Mouse (Mus musculus) cortical plate, adult 2 months (tissue): ENCODE results near the gene Cactin. TPM values are rescaled to one million over a fixed set of nuclear protein-coding genes. Genes with fewer than 3 reads are reported as not detected.

Experiments
- H3K27ac ChIP-seq: fragments of 200-500 bp; 2 replicates; pipeline ENCODE4 v1.5.1; 2012; ENCODE audit warnings: low read length, control low read depth, inconsistent platforms; ENCODE audit not compliant: insufficient read depth
- H3K4me1 ChIP-seq: fragments of 200-500 bp; 2 replicates; pipeline ENCODE4 v1.6.1; 2011; ENCODE audit warnings: low read length; ENCODE audit not compliant: control insufficient read depth, insufficient read depth
- H3K4me3 ChIP-seq: fragments of 200-500 bp; 2 replicates; pipeline ENCODE4 v1.5.1; 2011; ENCODE audit warnings: mild to moderate bottlenecking, low read length, control low read depth; ENCODE audit not compliant: insufficient read depth
- CTCF ChIP-seq: fragments of 200-500 bp; IDR thresholded peaks from 2 replicates; pipeline ENCODE4 v1.5.1; 2011; ENCODE audit warnings: mild to moderate bottlenecking, control low read depth, low read length; ENCODE audit not compliant: insufficient read depth; ENCODE audit errors: extremely low read depth
- POLR2A ChIP-seq: fragments of 200-500 bp; IDR thresholded peaks from 2 replicates; pipeline ENCODE4 v1.6.1; 2011; ENCODE audit warnings: mild to moderate bottlenecking, low read length, control low read depth; ENCODE audit not compliant: insufficient read depth; ENCODE audit errors: extremely low read depth
- polyA plus RNA-seq: library from polyadenylated mRNA; depleted of rRNA; stranded (reverse); fragments of >200 nt; gene quantifications from 2 replicates; pipeline ENCODE4 v1.2.3, GENCODE M21; 2012

Cactin gene
- polyA plus RNA-seq, 1 experiment, result 32.2 TPM

GRCm38 (mm10) chr10:81335393-81336340, 14.8 kb downstream of the Cactin start:
- Histone ChIP-seq H3K4me3 (no peak overlapping the region), H3K4me1 (no peaks in the 10 kb centered on the region), H3K27ac (no peak overlapping the region)
- no peak for TF ChIP-seq POLR2A
- TF ChIP-seq CTCF, result no peak

GRCm38 (mm10) chr10:81336558-81336957, 15.7 kb downstream of the Cactin start:
- no peaks in the 10 kb centered on the region for H3K4me1 ChIP-seq
- no peak overlapping the region for H3K4me3 ChIP-seq
- no peak overlapping the region for H3K27ac ChIP-seq
- TF ChIP-seq POLR2A (no peak), CTCF (no peak)

GRCm38 (mm10) chr10:81340551-81341332, 19.8 kb downstream of the Cactin start:
- Histone ChIP-seq H3K4me1 (no peaks in the 10 kb centered on the region), H3K4me3 (no peak overlapping the region), H3K27ac (no peak overlapping the region)
- no peak for TF ChIP-seq POLR2A
- TF ChIP-seq CTCF, result no peak

- H3K27ac ChIP-seq, result no peak overlapping the region
- H3K4me1 ChIP-seq, result no peaks in the 10 kb centered on the region
- TF ChIP-seq POLR2A (no peak), CTCF (peak; percentile 35)
- no peak overlapping the region for H3K4me3 ChIP-seq
Measured at GRCm38 (mm10) chr10:81341333-81341949, 20.5 kb downstream of the Cactin start.

- Histone ChIP-seq H3K4me3 (0 out of 2 replicates have a peak within 1 kb of the TSS, but pooled peaks have one; percentile 12), H3K4me1 (no peaks in the 10 kb centered on the region), H3K27ac (no peak within 1 kb of the TSS)
- TF ChIP-seq POLR2A (no peak), CTCF (no peak)
Measured at GRCm38 (mm10) chr10:81342686-81343505, 22.0 kb downstream of the Cactin start, which contains the start of gene Gipc3. TSS of gene Gipc3 (minus strand) at chr10:81343266.

- TF ChIP-seq CTCF (no peak; the same call in 1 of the 2 replicates), POLR2A (no peak)
- H3K4me3 ChIP-seq, result no peak overlapping the region
- no peaks in the 10 kb centered on the region for H3K4me1 ChIP-seq
- no peak overlapping the region for H3K27ac ChIP-seq
Measured at GRCm38 (mm10) chr10:81344421-81345161, 23.7 kb downstream of the Cactin start.

- no peak overlapping the region for H3K27ac ChIP-seq
- no peak overlapping the region for H3K4me3 ChIP-seq
- H3K4me1 ChIP-seq, result no peaks in the 10 kb centered on the region
- TF ChIP-seq CTCF (no peak), POLR2A (no peak)
Measured at GRCm38 (mm10) chr10:81345162-81345534, 24.2 kb downstream of the Cactin start.

- Histone ChIP-seq H3K4me3 (no peak overlapping the region), H3K4me1 (no peaks in the 10 kb centered on the region), H3K27ac (no peak overlapping the region)
- TF ChIP-seq CTCF, result peak; percentile 5; the same call in 1 of the 2 replicates
- no peak for TF ChIP-seq POLR2A
Measured at GRCm38 (mm10) chr10:81346453-81347067, 25.7 kb downstream of the Cactin start.
